Mouse (Mus musculus): ENCODE measurements around the gene Lekr1.

- TF ChIP-seq CTCF (IDR thresholded peaks at IDR 0.05; ENCODE audit: control insufficient read depth, insufficient read depth, low read length) (no peak), POLR2A (IDR thresholded peaks at IDR 0.05; ENCODE audit: borderline replicate concordance, control insufficient read depth, low read depth, low read length) (no peak)
These were observed 148.9 kb downstream of the Lekr1 start for GRCm38 (mm10) chr3:65814881-65815280.

All from bone marrow, adult 2 months (tissue).